Mouse (Mus musculus): ENCODE measurements around the gene Tmem120b. TPM values are rescaled to one million over a fixed set of nuclear protein-coding genes. Genes with fewer than 3 reads are reported as not detected.

Gene Tmem120b
- total and polyA plus RNA-seq, 2 experiments from 2014 or later, result 18.1 to 21.2 TPM

DNA sequence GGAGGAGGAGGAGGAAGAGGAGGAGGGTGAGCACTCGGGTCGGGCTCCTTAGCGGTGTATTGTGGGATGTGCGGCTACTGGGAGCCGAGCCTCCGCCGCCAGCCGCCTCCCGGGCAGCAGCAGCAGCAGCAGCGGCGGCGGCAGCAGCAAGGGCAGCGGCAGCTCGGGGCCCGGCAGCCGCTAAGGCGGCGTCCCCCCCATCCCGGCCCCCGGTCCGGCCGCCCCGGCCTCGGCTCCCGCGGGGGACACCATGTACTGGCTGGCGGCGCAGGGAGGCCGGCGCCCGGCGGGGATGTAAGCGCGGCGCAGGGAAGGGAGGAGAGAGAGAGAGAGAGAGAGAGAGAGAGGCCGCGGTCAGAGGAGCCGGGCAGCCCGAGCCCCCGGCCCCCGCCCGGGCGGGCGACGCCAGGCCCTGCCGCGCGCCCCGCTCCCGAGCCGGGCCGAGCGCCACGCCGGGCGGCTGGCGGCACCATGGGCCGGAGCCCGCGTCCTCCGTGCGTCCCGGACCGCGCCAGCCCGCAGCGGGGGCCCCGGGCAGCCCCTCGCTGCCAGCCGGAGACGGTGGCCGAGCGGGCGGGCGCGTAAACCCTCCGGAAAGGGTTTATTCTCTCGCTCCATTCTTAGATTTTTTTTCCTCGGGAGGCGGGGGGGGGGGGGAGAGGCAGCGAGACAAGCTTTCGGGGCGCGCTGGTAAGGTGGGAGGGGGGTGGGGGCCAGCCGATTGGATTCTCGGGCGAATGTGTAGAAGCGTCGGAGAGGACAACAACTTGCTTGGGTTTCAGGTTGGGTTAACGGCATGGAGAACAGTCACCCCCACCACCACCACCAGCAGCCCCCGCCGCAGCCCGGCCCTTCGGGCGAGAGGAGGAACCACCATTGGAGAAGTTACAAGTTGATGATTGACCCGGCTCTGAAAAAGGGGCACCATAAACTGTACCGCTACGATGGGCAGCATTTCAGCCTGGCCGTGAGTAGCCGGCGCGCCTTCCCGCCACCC lies 74.2 kb downstream of the Tmem120b start, which contains the start of gene Setd1b:
Setd1b (plus strand) TSS at position 33 of the 997 bp plus-strand sequence.
- H3K9ac ChIP-seq, result peak within 1 kb of the TSS; percentile 100
- H3K4me3 ChIP-seq (ENCODE audit: low read depth, low read length), result peak within 1 kb of the TSS; percentile 85
- peaks cover 11% of the 10 kb centered on the region for H3K36me3 ChIP-seq (ENCODE audit: insufficient read depth)
- H3K27me3 ChIP-seq (ENCODE audit: insufficient read depth, low read length), result no peaks in the 10 kb centered on the region
- peaks cover 14% of the 10 kb centered on the region; the same call in 1 of the 2 replicates for H3K4me1 ChIP-seq (ENCODE audit: insufficient read depth)
- 6% methylated on average over 69 of the region's 103 CpGs for WGBS
- H3K27ac ChIP-seq (ENCODE audit: low read depth, low read length), result peak within 1 kb of the TSS; percentile 100
- ATAC-seq (peak; percentile 10; the same call in 1 of the 2 replicates), DNase-seq (peak; percentile 37)
- H3K9me3 ChIP-seq (ENCODE audit: low read length), result no peaks in the 10 kb centered on the region
- H3K4me2 ChIP-seq (ENCODE audit: low read depth), result peak within 1 kb of the TSS; percentile 97
- TF ChIP-seq CTCF (IDR thresholded peaks at IDR 0.05; ENCODE audit: low read depth), result no peak

GRCm38 (mm10) chr5:123143251-123143970 lies 75.2 kb downstream of the Tmem120b start:
- Histone ChIP-seq H3K27me3 (ENCODE audit: insufficient read depth, low read length) (no peaks in the 10 kb centered on the region), H3K4me1 (ENCODE audit: insufficient read depth) (peaks cover 14% of the 10 kb centered on the region; the same call in 1 of the 2 replicates), H3K9ac (peak overlapping the region; percentile 100), H3K36me3 (ENCODE audit: insufficient read depth) (peaks cover 20% of the 10 kb centered on the region), H3K27ac (ENCODE audit: low read depth, low read length) (peak overlapping the region; percentile 100), H3K4me3 (ENCODE audit: low read depth, low read length) (peak overlapping the region; percentile 85), H3K9me3 (ENCODE audit: low read length) (no peaks in the 10 kb centered on the region), H3K4me2 (ENCODE audit: low read depth) (peak overlapping the region; percentile 97)
- DNase-seq, result peak; percentile 71
- no peak for ATAC-seq
- no peak for TF ChIP-seq CTCF (IDR thresholded peaks at IDR 0.05; ENCODE audit: low read depth)
- under 1% methylated on average over 24 of the region's 24 CpGs for WGBS

DNA sequence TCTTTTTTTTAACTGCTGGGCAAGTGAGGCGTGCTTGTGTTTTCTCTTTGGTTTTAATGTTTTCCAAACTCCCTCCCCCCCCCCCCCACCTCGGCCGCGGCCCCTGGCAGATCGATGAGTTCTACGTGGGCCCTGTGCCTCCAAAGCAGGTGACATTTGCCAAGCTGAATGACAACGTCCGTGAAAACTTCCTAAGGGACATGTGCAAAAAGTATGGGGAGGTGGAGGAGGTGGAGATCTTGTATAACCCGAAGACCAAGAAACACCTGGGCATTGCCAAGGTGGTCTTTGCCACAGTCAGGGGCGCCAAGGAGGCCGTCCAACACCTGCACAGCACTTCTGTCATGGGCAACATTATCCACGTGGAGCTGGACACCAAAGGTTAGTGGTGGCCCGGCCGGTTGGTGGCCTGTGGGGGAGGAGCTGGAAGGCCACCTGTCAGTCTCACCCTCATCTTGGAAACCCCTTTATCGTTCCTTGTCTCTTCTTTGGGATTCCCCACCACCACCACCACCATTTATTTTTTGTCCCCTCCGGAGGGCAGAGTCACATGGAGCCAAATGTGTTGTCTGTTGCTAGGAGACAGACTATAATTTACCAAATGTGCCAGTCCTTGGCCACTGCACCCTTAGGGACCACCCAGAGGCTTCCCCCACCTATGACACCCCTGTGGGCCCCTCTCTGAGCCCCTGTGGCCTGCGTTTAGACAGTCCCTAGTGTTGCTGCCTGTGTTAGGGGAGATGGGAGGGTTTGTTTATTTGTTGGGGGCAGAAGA lies 75.9 kb downstream of the Tmem120b start:
- no peak for TF ChIP-seq CTCF (IDR thresholded peaks at IDR 0.05; ENCODE audit: low read depth)
- ATAC-seq (no peak), DNase-seq (no peak)
- 4% methylated on average over 17 of the region's 17 CpGs for WGBS
- Histone ChIP-seq H3K36me3 (ENCODE audit: insufficient read depth) (peaks cover 27% of the 10 kb centered on the region), H3K9ac (peak overlapping the region; percentile 100), H3K9me3 (ENCODE audit: low read length) (no peaks in the 10 kb centered on the region), H3K4me2 (ENCODE audit: low read depth) (peak overlapping the region; percentile 97), H3K4me3 (ENCODE audit: low read depth, low read length) (peak overlapping the region; percentile 85), H3K27ac (ENCODE audit: low read depth, low read length) (no peak overlapping the region; the same call in 1 of the 2 replicates), H3K4me1 (ENCODE audit: insufficient read depth) (peaks cover 16% of the 10 kb centered on the region; the same call in 1 of the 2 replicates), H3K27me3 (ENCODE audit: insufficient read depth, low read length) (no peaks in the 10 kb centered on the region)

- H3K4me2 ChIP-seq (ENCODE audit: low read depth), result peak overlapping the region; percentile 97
- ATAC-seq (no peak), DNase-seq (no peak)
- peaks cover 21% of the 10 kb centered on the region; the same call in 1 of the 2 replicates for H3K4me1 ChIP-seq (ENCODE audit: insufficient read depth)
- peak overlapping the region; percentile 85 for H3K4me3 ChIP-seq (ENCODE audit: low read depth, low read length)
- H3K9ac ChIP-seq, result peak overlapping the region; percentile 100
- no peaks in the 10 kb centered on the region for H3K27me3 ChIP-seq (ENCODE audit: insufficient read depth, low read length)
- H3K9me3 ChIP-seq (ENCODE audit: low read length), result no peaks in the 10 kb centered on the region
- H3K36me3 ChIP-seq (ENCODE audit: insufficient read depth), result peaks cover 27% of the 10 kb centered on the region
- no peak overlapping the region for H3K27ac ChIP-seq (ENCODE audit: low read depth, low read length)
- WGBS, result 40% methylated on average over 20 of the region's 20 CpGs
- TF ChIP-seq CTCF (IDR thresholded peaks at IDR 0.05; ENCODE audit: low read depth), result no peak
Observed at GRCm38 (mm10) chr5:123144746-123145590, 76.8 kb downstream of the Tmem120b start.

GRCm38 (mm10) chr5:123146357-123146756 lies 78.1 kb downstream of the Tmem120b start:
- Histone ChIP-seq H3K27me3 (ENCODE audit: insufficient read depth, low read length) (no peaks in the 10 kb centered on the region), H3K4me3 (ENCODE audit: low read depth, low read length) (no peak overlapping the region), H3K4me1 (ENCODE audit: insufficient read depth) (peaks cover 33% of the 10 kb centered on the region), H3K9ac (no peak overlapping the region), H3K27ac (ENCODE audit: low read depth, low read length) (no peak overlapping the region), H3K9me3 (ENCODE audit: low read length) (no peaks in the 10 kb centered on the region), H3K36me3 (ENCODE audit: insufficient read depth) (peaks cover 27% of the 10 kb centered on the region), H3K4me2 (ENCODE audit: low read depth) (no peak overlapping the region)
- ATAC-seq, result no peak
- TF ChIP-seq CTCF (IDR thresholded peaks at IDR 0.05; ENCODE audit: low read depth), result no peak
- WGBS, result 88% methylated on average over 11 of the region's 11 CpGs
- no peak for DNase-seq

Data from forebrain, postnatal 0 days (tissue).